Mouse (Mus musculus) hindbrain, embryonic 16.5 days (tissue): ENCODE measurements around the gene Gm29094. TPM values are rescaled to one million over a fixed set of nuclear protein-coding genes. Genes with fewer than 3 reads are reported as not detected.
"Not testable (repeated sequence)": the region's sequence is repeated elsewhere in the genome, so short reads cannot be mapped to it uniquely, and the experiment has no call there.

Experiments used
- ATAC-seq: fragments of 200-750 bp; cut with Nextera tagmentation; 2 replicates; pipeline ENCODE4 v1.8.0; 2017; ENCODE audit warnings: moderate TSS enrichment, moderate library complexity
- H3K27ac ChIP-seq: fragments of 300-500 bp; sonication (generic); 2 replicates; pipeline ENCODE4 v1.5.1; 2014; ENCODE audit warnings: low read depth, mild to moderate bottlenecking, control low read depth, low read length, moderate library complexity
- H3K27me3 ChIP-seq: fragments of 300-500 bp; sonication (generic); replicated peaks from 2 replicates; pipeline ENCODE4 v1.6.1; 2014; ENCODE audit warnings: low read length; ENCODE audit not compliant: control insufficient read depth, insufficient read depth
- H3K36me3 ChIP-seq: fragments of 300-500 bp; sonication (generic); 2 replicates; pipeline ENCODE4 v1.6.1; 2014; ENCODE audit warnings: mild to moderate bottlenecking, low read length, moderate library complexity, mixed read lengths; ENCODE audit not compliant: control insufficient read depth, insufficient read depth
- H3K4me1 ChIP-seq: fragments of 300-500 bp; sonication (generic); 2 replicates; pipeline ENCODE4 v1.6.1; 2014; ENCODE audit warnings: low read depth, low read length; ENCODE audit not compliant: control insufficient read depth, insufficient read depth
- H3K4me2 ChIP-seq: fragments of 300-500 bp; sonication (generic); 2 replicates; pipeline ENCODE4 v1.6.1; 2014; ENCODE audit warnings: mild to moderate bottlenecking, low read length, control low read depth, moderate library complexity
- H3K4me3 ChIP-seq: fragments of 300-500 bp; sonication (generic); 2 replicates; pipeline ENCODE4 v1.5.1; 2014; ENCODE audit warnings: mild to moderate bottlenecking, low read length, control low read depth, moderate library complexity
- H3K9ac ChIP-seq: fragments of 300-500 bp; sonication (generic); 2 replicates; pipeline ENCODE4 v1.6.1; 2014; ENCODE audit warnings: low read depth, mild to moderate bottlenecking, control low read depth, low read length, moderate library complexity
- H3K9me3 ChIP-seq: fragments of 300-500 bp; sonication (generic); 2 replicates; pipeline ENCODE4 v1.6.1; 2014; ENCODE audit warnings: mild to moderate bottlenecking, low read length, moderate library complexity; ENCODE audit not compliant: control insufficient read depth
- WGBS: fragments of 180-500 bp; shearing (Covaris S2); extraction: QIAGEN DNeasy Blood & Tissue Kit; methylation state at CpG from one replicate; pipeline ENCODE4 v1.1.7; 2014; 5-methylcytosine and 5-hydroxymethylcytosine counted together
- polyA plus RNA-seq: library from polyadenylated mRNA; unstranded; fragments of >200 nt; fragmentation: Nextera tagmentation; extraction: Ambion mirVana; gene quantifications from 2 replicates; pipeline ENCODE4 v1.2.1, GENCODE M21; 2015

The Gm29094 gene
- polyA plus RNA-seq, 1 experiment from 2014 or later: 0.76 TPM

DNA sequence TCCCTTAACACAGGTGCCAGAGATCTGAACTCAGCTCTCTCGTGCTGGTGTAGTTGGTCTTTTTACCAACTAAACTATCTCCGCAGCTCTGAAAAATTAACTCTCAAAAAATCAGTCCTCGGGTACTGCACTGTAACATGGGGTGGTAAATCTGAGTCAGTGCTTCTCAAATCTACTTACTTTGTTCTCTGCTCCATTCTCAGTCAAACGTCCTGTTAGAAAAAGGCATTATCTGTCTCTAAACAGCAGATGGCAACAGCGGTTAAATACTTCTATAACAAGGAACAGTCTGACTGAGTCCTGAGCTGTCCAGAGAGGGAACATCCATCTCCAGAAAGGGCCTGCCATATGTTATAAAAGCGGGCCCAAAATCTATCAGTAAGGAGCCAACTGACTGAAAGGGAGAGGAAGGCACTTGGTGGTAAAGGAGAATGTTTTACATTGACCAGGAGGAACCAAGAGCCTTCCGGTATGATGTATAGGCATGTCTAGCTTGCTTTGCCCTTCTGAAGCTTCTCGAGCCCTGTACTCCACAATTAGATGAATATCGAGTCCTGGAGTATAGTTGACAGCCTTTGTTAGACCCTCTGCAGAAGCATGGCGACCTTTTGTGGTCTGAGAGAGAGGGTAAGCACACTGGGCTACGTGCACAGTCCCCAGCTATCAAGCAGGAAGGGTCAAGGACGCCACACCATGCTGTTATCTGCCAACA is 11.3 kb downstream of the Gm29094 start, which contains the start of gene Mthfs:
Gene Mthfs (plus strand): TSS at position 324 of the 712 bp plus-strand sequence.
- H3K4me3 ChIP-seq: peak within 1 kb of the TSS; percentile 31
- peak within 1 kb of the TSS; percentile 51 for H3K4me2 ChIP-seq
- not testable (repeated sequence) for H3K36me3 ChIP-seq, H3K9me3 ChIP-seq, H3K27me3 ChIP-seq, H3K4me1 ChIP-seq
- H3K27ac ChIP-seq: peak within 1 kb of the TSS; percentile 74
- 23% methylated on average over 9 of the region's 12 CpGs for WGBS
- ATAC-seq: peak; percentile 78
- peak within 1 kb of the TSS; percentile 51 for H3K9ac ChIP-seq

DNA sequence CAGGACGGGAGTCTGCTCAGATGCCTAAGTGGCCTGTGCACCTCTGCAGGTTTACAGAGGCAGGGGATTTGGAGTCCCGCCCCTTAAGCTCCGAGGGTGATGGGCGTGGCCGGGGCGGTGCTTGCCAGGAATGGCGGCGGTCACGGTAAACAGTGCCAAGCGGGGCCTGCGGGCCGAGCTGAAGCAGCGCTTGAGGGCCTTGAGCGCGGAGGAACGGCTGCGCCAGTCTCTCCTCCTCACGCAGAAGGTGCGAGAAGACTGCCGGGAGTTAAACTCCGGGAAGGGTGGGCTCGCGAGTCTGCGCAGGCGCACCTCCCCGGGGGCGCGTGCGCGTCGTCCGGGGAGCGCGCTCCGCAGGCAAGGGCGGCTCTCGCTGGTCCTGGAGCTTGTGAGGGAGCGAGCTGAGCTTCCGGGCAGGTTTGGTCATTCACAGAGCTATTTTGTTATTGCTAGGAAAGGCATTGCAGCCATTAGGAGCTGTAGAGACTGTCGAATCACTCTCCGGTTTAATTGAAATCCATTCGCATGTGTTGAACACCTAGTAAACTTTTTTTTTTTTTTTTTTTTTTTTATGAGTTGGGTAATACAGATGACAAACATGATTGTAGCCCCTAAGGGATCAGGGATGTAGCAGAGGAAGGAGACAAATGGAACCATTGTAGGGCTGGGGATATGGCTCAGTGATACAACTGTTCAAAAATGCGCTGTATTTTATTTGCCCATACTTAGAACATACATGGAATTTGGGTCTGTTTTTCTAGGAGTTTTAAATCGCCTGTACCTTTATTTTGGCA is 12.1 kb downstream of the Gm29094 start:
- H3K9me3 ChIP-seq, H3K4me1 ChIP-seq, H3K27me3 ChIP-seq, H3K36me3 ChIP-seq, H3K27ac ChIP-seq, H3K9ac ChIP-seq: not testable (repeated sequence)
- Histone ChIP-seq H3K4me3 (peak overlapping the region; percentile 28), H3K4me2 (peak overlapping the region; percentile 41)
- 5% methylated on average over 12 of the region's 44 CpGs for WGBS
- peak; percentile 96 for ATAC-seq

DNA sequence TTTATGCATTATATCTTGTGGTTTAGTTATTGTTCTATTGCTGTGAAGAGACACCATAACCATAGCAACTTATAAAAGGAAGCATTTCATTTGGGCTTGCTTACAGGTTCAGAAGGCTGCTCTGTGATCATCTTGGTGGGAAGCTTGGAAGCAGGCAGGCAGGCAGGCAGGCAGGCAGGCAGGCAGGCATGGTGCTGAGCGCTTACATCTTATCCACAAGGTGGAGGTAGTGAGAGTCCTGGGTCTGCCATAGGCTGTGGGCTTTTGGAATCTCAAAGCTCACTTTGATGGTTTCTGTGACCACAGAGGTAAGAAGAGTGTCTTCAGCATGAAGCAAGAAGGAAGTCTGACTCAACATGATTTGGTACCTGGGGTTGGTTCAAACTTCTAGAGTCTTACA is 13.2 kb downstream of the Gm29094 start:
- ATAC-seq: not testable (repeated sequence)
- WGBS: 45% methylated on average over 1 of the region's 1 CpGs

DNA sequence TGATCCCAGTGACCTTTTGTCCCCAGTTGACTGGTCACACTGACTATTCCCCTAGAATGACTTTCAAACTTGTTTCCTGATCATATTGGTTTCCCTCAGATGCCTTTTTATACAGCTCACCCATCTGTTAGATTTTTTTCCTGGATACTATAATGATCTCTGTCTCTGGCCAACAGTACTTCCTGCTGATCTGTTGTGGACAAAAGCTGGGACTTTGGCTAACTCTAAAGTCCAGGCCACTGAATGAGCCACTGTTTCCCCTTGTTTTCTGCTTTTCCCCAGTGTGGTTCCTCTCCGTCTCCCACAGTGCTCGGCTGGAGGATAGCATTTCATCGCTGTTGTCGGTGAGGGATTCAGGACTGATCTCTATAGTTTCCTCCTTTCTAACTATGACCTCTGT is 19.0 kb downstream of the Gm29094 start:
- H3K9ac ChIP-seq, H3K9me3 ChIP-seq, H3K4me3 ChIP-seq, H3K27me3 ChIP-seq, H3K36me3 ChIP-seq, H3K27ac ChIP-seq, H3K4me1 ChIP-seq, ATAC-seq, H3K4me2 ChIP-seq: not testable (repeated sequence)
- WGBS: 84% methylated on average over 4 of the region's 4 CpGs

More for the DNA sequence above, 13.2 kb downstream of the Gm29094 start:
- not testable (repeated sequence) for H3K4me1 ChIP-seq, H3K27me3 ChIP-seq, H3K9me3 ChIP-seq, H3K36me3 ChIP-seq, H3K4me2 ChIP-seq, H3K4me3 ChIP-seq, H3K9ac ChIP-seq, H3K27ac ChIP-seq

DNA sequence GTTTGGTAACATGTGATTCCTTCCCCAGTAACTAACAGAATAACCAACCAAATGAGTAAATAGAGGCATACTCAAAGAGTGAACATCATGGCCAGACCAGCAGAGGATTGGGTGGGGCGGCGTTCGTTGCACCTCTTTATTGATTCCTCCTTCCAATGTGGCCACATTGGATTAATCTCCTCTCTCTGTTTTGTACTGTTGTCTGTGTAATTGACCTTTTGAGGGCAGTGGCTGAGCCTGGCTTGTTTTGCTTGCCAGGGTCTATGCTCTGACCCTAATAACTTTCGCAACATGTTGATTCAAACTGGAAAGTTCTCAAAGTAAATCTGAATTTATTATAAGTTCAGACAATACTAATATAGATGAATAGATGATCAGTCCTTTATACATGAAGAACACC is 20.5 kb downstream of the Gm29094 start:
- 88% methylated on average over 3 of the region's 4 CpGs for WGBS

DNA sequence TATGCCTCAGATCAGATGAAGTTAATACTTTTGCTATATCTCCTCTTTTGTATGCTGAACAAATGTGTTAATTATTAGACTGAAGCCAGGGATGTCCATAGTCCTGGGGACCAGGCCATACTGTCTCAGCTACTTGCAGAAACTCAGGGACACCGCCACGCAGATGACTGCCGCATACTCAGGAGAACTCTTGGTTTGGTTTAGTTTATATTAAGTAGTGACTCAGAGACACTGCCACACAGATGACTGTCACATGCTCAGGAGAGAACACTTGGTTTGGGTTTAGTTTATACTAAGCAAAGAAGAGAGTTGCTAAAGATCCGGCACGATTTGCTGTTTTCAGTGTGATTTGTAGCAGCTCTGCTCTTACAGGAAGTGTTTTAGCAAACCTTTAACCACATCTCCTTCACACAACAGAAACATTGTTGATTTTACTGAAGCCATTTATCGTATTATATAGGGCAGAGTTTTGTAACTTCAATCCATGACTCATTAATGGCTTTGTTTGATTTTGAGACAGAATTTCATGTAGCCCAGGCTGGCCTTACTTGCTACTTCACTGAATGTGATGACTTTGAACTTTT is 21.6 kb downstream of the Gm29094 start:
- ATAC-seq, H3K27me3 ChIP-seq, H3K4me3 ChIP-seq, H3K4me1 ChIP-seq, H3K27ac ChIP-seq, H3K9ac ChIP-seq, H3K9me3 ChIP-seq, H3K36me3 ChIP-seq, H3K4me2 ChIP-seq: not testable (repeated sequence)
- WGBS: 96% methylated on average over 6 of the region's 6 CpGs

More for the DNA sequence above, 20.5 kb downstream of the Gm29094 start:
- ATAC-seq, H3K4me3 ChIP-seq, H3K4me1 ChIP-seq, H3K36me3 ChIP-seq, H3K27me3 ChIP-seq, H3K9me3 ChIP-seq, H3K27ac ChIP-seq, H3K9ac ChIP-seq, H3K4me2 ChIP-seq: not testable (repeated sequence)

DNA sequence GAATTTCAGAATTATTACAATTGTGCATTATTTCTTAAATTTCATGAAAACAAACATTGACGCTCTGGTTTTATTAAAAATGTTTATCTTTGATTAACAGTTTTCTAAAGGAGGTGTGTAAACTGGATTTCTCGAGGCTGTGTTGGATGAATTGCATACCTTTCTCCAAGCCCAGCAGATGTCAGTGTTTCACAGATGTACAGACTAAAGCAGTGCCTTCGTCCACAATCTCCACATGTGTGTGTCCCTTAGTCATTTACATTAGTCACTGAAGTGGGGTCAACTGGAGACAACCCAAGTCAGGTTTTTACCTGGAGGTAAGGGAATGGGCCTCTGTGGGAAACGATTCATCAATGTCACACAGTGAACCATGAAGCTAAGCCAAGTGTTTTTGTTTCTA is 26.9 kb downstream of the Gm29094 start:
- Histone ChIP-seq H3K4me1 (no peaks in the 10 kb centered on the region), H3K27me3 (no peaks in the 10 kb centered on the region), H3K36me3 (no peaks in the 10 kb centered on the region), H3K27ac (no peak overlapping the region), H3K9me3 (no peaks in the 10 kb centered on the region), H3K4me3 (no peak overlapping the region), H3K4me2 (no peak overlapping the region), H3K9ac (no peak overlapping the region)
- peak; percentile 87 for ATAC-seq
- 54% methylated on average over 4 of the region's 4 CpGs for WGBS

DNA sequence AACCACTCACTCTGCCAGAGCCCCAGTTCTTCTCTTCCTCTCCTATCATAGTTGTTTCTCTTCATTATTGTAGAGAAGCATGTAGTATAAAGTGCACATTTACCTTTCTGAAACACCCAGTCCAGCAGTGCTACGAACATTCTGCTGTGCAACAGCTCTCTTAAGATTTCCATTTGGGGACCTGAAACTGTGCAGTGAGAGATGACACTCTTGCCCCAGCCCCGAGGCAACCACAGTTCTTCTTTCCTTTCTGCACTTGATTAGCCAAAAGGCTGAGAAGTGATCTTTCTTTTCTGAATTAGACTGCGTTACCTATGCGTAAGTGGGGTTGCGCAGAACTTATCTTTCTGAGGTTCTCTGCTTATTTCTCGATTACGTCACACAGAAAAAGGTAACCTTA is 28.9 kb downstream of the Gm29094 start:
- no peak overlapping the region for H3K4me2 ChIP-seq
- ATAC-seq: no peak
- H3K4me3 ChIP-seq: no peak overlapping the region
- H3K36me3 ChIP-seq: no peaks in the 10 kb centered on the region
- H3K9me3 ChIP-seq: no peaks in the 10 kb centered on the region
- 91% methylated on average over 7 of the region's 7 CpGs for WGBS
- no peaks in the 10 kb centered on the region for H3K27me3 ChIP-seq
- H3K9ac ChIP-seq: no peak overlapping the region
- H3K4me1 ChIP-seq: no peaks in the 10 kb centered on the region
- H3K27ac ChIP-seq: no peak overlapping the region

DNA sequence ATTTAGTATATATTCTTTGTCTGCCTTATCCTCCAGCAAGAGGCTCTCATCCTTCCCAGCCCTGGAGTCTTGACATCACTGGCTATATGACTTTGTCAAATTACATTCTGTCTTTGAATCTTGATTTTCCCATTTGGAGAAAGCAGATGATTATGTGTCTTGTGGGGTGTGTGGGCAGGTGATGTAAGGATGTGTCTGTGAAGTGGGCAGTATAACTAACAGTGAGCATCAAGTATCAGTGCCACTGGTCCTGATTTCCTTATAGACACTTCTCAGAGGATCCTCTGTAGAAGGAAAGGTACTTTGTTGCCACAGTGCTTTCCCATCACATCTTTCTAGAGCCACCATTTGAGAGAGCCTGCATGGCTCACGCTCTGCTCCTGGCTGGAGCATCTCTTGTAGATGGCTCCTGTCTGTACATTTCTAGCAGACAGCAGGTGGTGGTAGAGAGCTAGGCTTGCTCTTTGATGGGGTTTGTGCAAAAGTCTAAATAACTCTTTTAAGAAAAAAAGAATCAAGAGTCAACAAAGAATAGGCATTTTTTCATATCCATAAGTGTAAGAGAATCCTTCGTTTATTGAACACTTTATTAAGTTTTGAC is 31.8 kb downstream of the Gm29094 start:
- H3K36me3 ChIP-seq, H3K4me2 ChIP-seq, H3K27ac ChIP-seq, H3K9me3 ChIP-seq, H3K27me3 ChIP-seq, H3K4me3 ChIP-seq, H3K9ac ChIP-seq, H3K4me1 ChIP-seq: not testable (repeated sequence)
- 69% methylated on average over 1 of the region's 2 CpGs for WGBS
- peak; percentile 85 for ATAC-seq
